Mouse (Mus musculus) lung, postnatal 25 days (tissue): Measurements from ENCODE around the gene Mgrn1.

Experiments used
- DNase-seq: peaks from one replicate; pipeline ENCODE4 v3.0.0; 2022; ENCODE audit warnings: low spot score

Mgrn1 gene

DNA sequence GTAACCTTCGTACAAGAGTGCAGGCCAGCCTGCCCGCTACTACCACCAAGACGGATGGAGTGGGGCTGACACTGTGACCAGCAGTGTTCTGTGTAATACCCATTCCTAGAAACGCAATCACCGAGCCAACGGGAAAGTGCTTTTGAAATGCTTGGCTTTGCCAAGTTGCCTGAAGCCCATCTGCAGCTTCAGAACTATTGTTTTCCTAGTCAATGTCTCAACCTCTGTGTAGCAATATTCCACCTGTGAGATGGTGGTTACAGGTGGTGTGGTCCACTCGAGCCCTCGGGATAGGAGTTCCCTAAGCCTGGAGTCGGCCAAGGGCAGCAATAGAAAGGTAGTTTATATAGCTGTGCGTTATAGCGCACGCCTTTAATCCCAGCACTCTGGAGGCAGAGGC lies 98.7 kb downstream of the Mgrn1 start:
- no peak for DNase-seq
